ENCODE assay signal across 13 mouse cellular contexts in genomic region chr11:59941391-59941790, GRCm38 (mm10). TPM values are rescaled to one million over a fixed set of nuclear protein-coding genes. Genes with fewer than 3 reads are reported as not detected.
A peak's percentile ranks its signal among the peaks of the same experiment; 100 is the strongest.
DNase-seq lines count a peak whose midpoint lies in the region; ATAC-seq lines count a peak whose summit lies in the region.
"Had no signal": no experiment of that assay in that cellular context is flagged by ENCODE, and none has a peak within 500 bp of the region (broad histone marks: within the 10 kb centered on the region; RNA-seq: fewer than 3 reads in every experiment).

No protein-coding gene starts in this region.

- H3K9me3 ChIP-seq in embryonic facial prominence, embryonic 14.5 days (ENCODE audit: control insufficient read depth, low read length): no peaks in the 10 kb centered on the region
- no peaks in the 10 kb centered on the region for H3K9me3 ChIP-seq in embryonic facial prominence, embryonic 10.5 days
- no peaks in the 10 kb centered on the region for H3K9me3 ChIP-seq in intestine, embryonic 15.5 days
- H3K9me3 ChIP-seq: hindbrain, embryonic 10.5 days; limb, embryonic 12.5 days had no signal

- whole genome bisulfite sequencing in embryonic facial prominence, embryonic 14.5 days: 15% methylated on average over 3 of the region's 3 CpGs
- 26% methylated on average over 3 of the region's 3 CpGs for WGBS in embryonic facial prominence, embryonic 10.5 days
- 12% methylated on average over 3 of the region's 3 CpGs for WGBS in intestine, embryonic 15.5 days

- no peak for ATAC-seq in embryonic facial prominence, embryonic 14.5 days (ENCODE audit: low read depth)
- ATAC-seq in intestine, embryonic 15.5 days: 0 out of 2 replicates have a peak, but pooled peaks have one; percentile 41
- ATAC-seq in megakaryocyte, adult 5-6 weeks (ENCODE audit: poor library complexity, severe bottlenecking): peak; percentile 67

- H3K4me2 ChIP-seq in embryonic facial prominence, embryonic 14.5 days (ENCODE audit: low read depth, low read length): no peak overlapping the region
- no peak overlapping the region for H3K4me2 ChIP-seq in intestine, embryonic 15.5 days (replicated peaks)
- H3K4me2 ChIP-seq: limb, embryonic 12.5 days had no signal

- H3K4me3 ChIP-seq in embryonic facial prominence, embryonic 14.5 days (ENCODE audit: low read depth, low read length): no peak overlapping the region
- no peak overlapping the region for H3K4me3 ChIP-seq in embryonic facial prominence, embryonic 10.5 days
- no peak overlapping the region for H3K4me3 ChIP-seq in intestine, embryonic 15.5 days (replicated peaks)
- H3K4me3 ChIP-seq: erythroblast, embryonic 14.5 days; hindbrain, embryonic 10.5 days; limb, embryonic 12.5 days had no signal

- no peak overlapping the region for H3K27ac ChIP-seq in embryonic facial prominence, embryonic 14.5 days (replicated peaks; ENCODE audit: low read depth, low read length)
- H3K27ac ChIP-seq in embryonic facial prominence, embryonic 10.5 days (replicated peaks): no peak overlapping the region
- no peak overlapping the region for H3K27ac ChIP-seq in intestine, embryonic 15.5 days
- H3K27ac ChIP-seq: hindbrain, embryonic 10.5 days; limb, embryonic 12.5 days had no signal

- no peak overlapping the region for H3K9ac ChIP-seq in embryonic facial prominence, embryonic 14.5 days (ENCODE audit: low read depth, low read length)
- H3K9ac ChIP-seq in intestine, embryonic 15.5 days: no peak overlapping the region
- H3K9ac ChIP-seq: limb, embryonic 12.5 days had no signal

- no peaks in the 10 kb centered on the region for H3K4me1 ChIP-seq in embryonic facial prominence, embryonic 14.5 days (ENCODE audit: control insufficient read depth, insufficient read depth, low read length)
- H3K4me1 ChIP-seq in embryonic facial prominence, embryonic 10.5 days: peaks cover 3% of the 10 kb centered on the region; the same call in 1 of the 2 replicates
- peaks cover 2% of the 10 kb centered on the region; the same call in 1 of the 2 replicates for H3K4me1 ChIP-seq in intestine, embryonic 15.5 days (replicated peaks)
- H3K4me1 ChIP-seq: hindbrain, embryonic 10.5 days; limb, embryonic 12.5 days had no signal

- no peaks in the 10 kb centered on the region for H3K36me3 ChIP-seq in embryonic facial prominence, embryonic 14.5 days (ENCODE audit: control insufficient read depth, insufficient read depth, low read length)
- no peaks in the 10 kb centered on the region for H3K36me3 ChIP-seq in embryonic facial prominence, embryonic 10.5 days (replicated peaks)
- H3K36me3 ChIP-seq in intestine, embryonic 15.5 days: no peaks in the 10 kb centered on the region
- H3K36me3 ChIP-seq: hindbrain, embryonic 10.5 days; limb, embryonic 12.5 days had no signal

- no peaks in the 10 kb centered on the region for H3K27me3 ChIP-seq in embryonic facial prominence, embryonic 14.5 days (replicated peaks; ENCODE audit: control insufficient read depth, insufficient read depth, low read length)
- H3K27me3 ChIP-seq in embryonic facial prominence, embryonic 10.5 days (replicated peaks; ENCODE audit: low read depth, poor library complexity, severe bottlenecking): peaks cover 16% of the 10 kb centered on the region
- H3K27me3 ChIP-seq in intestine, embryonic 15.5 days (replicated peaks): no peaks in the 10 kb centered on the region
- H3K27me3 ChIP-seq: limb, embryonic 12.5 days had no signal

- DNase-seq in embryonic facial prominence, embryonic 14.5 days (ENCODE audit: low spot score): peak; percentile 47
- no peak for DNase-seq in embryonic facial prominence, embryonic 10.5 days (ENCODE audit: low spot score)
- DNase-seq in ZHBTc4 (ENCODE audit: low read depth, low spot score): peak; percentile 57
- no peak for DNase-seq in neural tube, embryonic 10.5 days (ENCODE audit: extremely low spot score, low spot score)
- DNase-seq in layer of hippocampus, postnatal 36 days: no peak
- no peak for DNase-seq in c-Kit-positive CD71-positive TER-119-positive erythroid progenitor cells, embryonic 14.5 days (ENCODE audit: low spot score)
- DNase-seq: cerebellum, adult 9-10 months; gastrocnemius, postnatal 25 days had no signal

RNA-seq across cellular contexts. Expression of gene Med9, which starts 6.6 kb away (rescaled TPM):
- 33.3 and 37.8 TPM in 2 replicates for polyA plus RNA-seq in embryonic facial prominence, embryonic 14.5 days (2014; fragmentation: Nextera tagmentation; extraction: Ambion mirVana)
- polyA plus RNA-seq in embryonic facial prominence, embryonic 10.5 days (2016; fragmentation: Nextera tagmentation; extraction: Ambion mirVana): 48.3 and 51.5 TPM in 2 replicates
- polyA plus RNA-seq in intestine, embryonic 15.5 days (2015; fragmentation: Nextera tagmentation; extraction: Ambion mirVana): 34.5 and 35.6 TPM in 2 replicates
- total RNA-seq in megakaryocyte, adult 5-6 weeks (2015): 10.3 and 11.0 TPM in 2 replicates
- 14.0 and 14.1 TPM in 2 replicates for total RNA-seq in megakaryocyte, adult 5-6 weeks (2017)
- total RNA-seq in layer of hippocampus, postnatal 36 days (2021): 10 to 100 TPM; 34.9 to 37.6 TPM

RNA-seq across cellular contexts. Expression of gene Rasd1, which starts 23.4 kb away (rescaled TPM):
- polyA plus RNA-seq in embryonic facial prominence, embryonic 14.5 days (2014; fragmentation: Nextera tagmentation; extraction: Ambion mirVana): 1.6 and 2.2 TPM in 2 replicates
- 2.1 and 2.4 TPM in 2 replicates for polyA plus RNA-seq in embryonic facial prominence, embryonic 10.5 days (2016; fragmentation: Nextera tagmentation; extraction: Ambion mirVana)
- 2.1 and 2.6 TPM in 2 replicates for polyA plus RNA-seq in intestine, embryonic 15.5 days (2015; fragmentation: Nextera tagmentation; extraction: Ambion mirVana)
- 0.09 and 0.16 TPM in 2 replicates for total RNA-seq in megakaryocyte, adult 5-6 weeks (2015)
- total RNA-seq in megakaryocyte, adult 5-6 weeks (2017): 0.40 TPM in 1 of 2 replicates, not detected in the other
- 10 to 100 TPM; 54.0 to 63.0 TPM for total RNA-seq in layer of hippocampus, postnatal 36 days (2021)
- polyA plus RNA-seq: erythroblast, embryonic 14.5 days had no signal

Comparison
In these comparisons a context has a peak if more than half of its experiments do, and no peak if none do; other contexts are left out.
1. DNase-seq: peak in embryonic facial prominence, embryonic 14.5 days (single experiment) and ZHBTc4 (single experiment); none in embryonic facial prominence, embryonic 10.5 days (single experiment), neural tube, embryonic 10.5 days (single experiment), layer of hippocampus, postnatal 36 days (0 of 2) and c-Kit-positive CD71-positive TER-119-positive erythroid progenitor cells, embryonic 14.5 days (single experiment).